Mouse (Mus musculus) C2C12 (cell line): ENCODE data around the gene Psmd7. TPM values are rescaled to one million over a fixed set of nuclear protein-coding genes. Genes with fewer than 3 reads are reported as not detected.
A peak's percentile ranks its signal among the peaks of the same experiment; 100 is the strongest.
"Not testable (repeated sequence)": the region's sequence is repeated elsewhere in the genome, so short reads cannot be mapped to it uniquely, and the experiment has no call there.

Experiments
- H3K27me3 ChIP-seq: one replicate; pipeline ENCODE4 v1.6.1; 2011; ENCODE audit not compliant: control insufficient read depth, insufficient read depth, insufficient read length
- H3K36me3 ChIP-seq: one replicate; pipeline ENCODE4 v1.6.1; 2011; ENCODE audit not compliant: control insufficient read depth, insufficient read depth
- H3K4me3 ChIP-seq: one replicate; pipeline ENCODE4 v1.5.1; 2011; ENCODE audit warnings: mild to moderate bottlenecking, control low read depth; ENCODE audit not compliant: poor library complexity, insufficient read depth, severe bottlenecking
- H3K79me2 ChIP-seq: one replicate; pipeline ENCODE4 v1.6.1; 2011; ENCODE audit not compliant: control insufficient read depth, insufficient read depth
- H3K79me3 ChIP-seq: one replicate; pipeline ENCODE4 v1.6.1; 2011; ENCODE audit warnings: low read depth, control low read depth
- H3ac ChIP-seq: one replicate; pipeline ENCODE3; 2011; ENCODE audit warnings: low read depth; ENCODE audit not compliant: control insufficient read depth, insufficient read length
- CEBPB ChIP-seq: IDR thresholded peaks from one replicate; pipeline ENCODE4 v1.6.1; 2011; ENCODE audit warnings: low read depth, mild to moderate bottlenecking, control low read depth, moderate library complexity
- CTCF ChIP-seq: IDR thresholded peaks from one replicate; pipeline ENCODE4 v1.5.1; 2011; ENCODE audit not compliant: control insufficient read depth, insufficient read depth, insufficient read length
- FOSL1 ChIP-seq: IDR thresholded peaks from one replicate; pipeline ENCODE4 v1.8.0; 2011; ENCODE audit warnings: mild to moderate bottlenecking, low read length; ENCODE audit not compliant: poor library complexity, insufficient read depth, severe bottlenecking
- MAX ChIP-seq: IDR thresholded peaks from one replicate; pipeline ENCODE4 v1.6.1; 2011; ENCODE audit warnings: mild to moderate bottlenecking, control low read depth
- MYOD1 ChIP-seq: IDR thresholded peaks from one replicate; pipeline ENCODE4 v1.6.1; 2011; ENCODE audit warnings: low read depth; ENCODE audit not compliant: control insufficient read depth, insufficient read length
- MYOG ChIP-seq: IDR thresholded peaks from one replicate; pipeline ENCODE4 v1.6.1; 2011; ENCODE audit not compliant: control insufficient read depth, insufficient read length; ENCODE audit errors: extremely low read depth
- USF1 ChIP-seq: IDR thresholded peaks from one replicate; pipeline ENCODE4 v1.6.1; 2011; ENCODE audit warnings: low read depth, mild to moderate bottlenecking, control low read depth, moderate library complexity
- long read RNA-seq, 2 experiments: library from polyadenylated mRNA; unstranded; transcript quantifications; one replicate each; pipeline ENCODE4 v2.0.0; 2019 to 2020
- polyA plus RNA-seq: library from polyadenylated mRNA; unstranded; fragments of >200 nt; fragmentation: generic; extraction: Trizol; gene quantifications from one replicate; pipeline ENCODE4 v1.2.1, GENCODE M21; 2012; ENCODE audit warnings: missing spikeins

The Psmd7 gene
- 226 TPM for polyA plus RNA-seq
- long read RNA-seq, experiment 1, transcript Psmd7-201 (7 exons, 1,581 nt), result major isoform, 246 of 287 reads
- long read RNA-seq, experiment 1, partial matches to known transcripts, result 18 of 287 reads
- long read RNA-seq, experiment 1, other reads (novel, unspliced or antisense), result 21 of 287 reads
- long read RNA-seq, experiment 2, transcript Psmd7-201 (7 exons, 1,581 nt), result major isoform, 588 of 595 reads
- long read RNA-seq, experiment 2, partial matches to known transcripts, result 1 of 595 reads
- long read RNA-seq, experiment 2, other reads (novel, unspliced or antisense), result 6 of 595 reads

DNA sequence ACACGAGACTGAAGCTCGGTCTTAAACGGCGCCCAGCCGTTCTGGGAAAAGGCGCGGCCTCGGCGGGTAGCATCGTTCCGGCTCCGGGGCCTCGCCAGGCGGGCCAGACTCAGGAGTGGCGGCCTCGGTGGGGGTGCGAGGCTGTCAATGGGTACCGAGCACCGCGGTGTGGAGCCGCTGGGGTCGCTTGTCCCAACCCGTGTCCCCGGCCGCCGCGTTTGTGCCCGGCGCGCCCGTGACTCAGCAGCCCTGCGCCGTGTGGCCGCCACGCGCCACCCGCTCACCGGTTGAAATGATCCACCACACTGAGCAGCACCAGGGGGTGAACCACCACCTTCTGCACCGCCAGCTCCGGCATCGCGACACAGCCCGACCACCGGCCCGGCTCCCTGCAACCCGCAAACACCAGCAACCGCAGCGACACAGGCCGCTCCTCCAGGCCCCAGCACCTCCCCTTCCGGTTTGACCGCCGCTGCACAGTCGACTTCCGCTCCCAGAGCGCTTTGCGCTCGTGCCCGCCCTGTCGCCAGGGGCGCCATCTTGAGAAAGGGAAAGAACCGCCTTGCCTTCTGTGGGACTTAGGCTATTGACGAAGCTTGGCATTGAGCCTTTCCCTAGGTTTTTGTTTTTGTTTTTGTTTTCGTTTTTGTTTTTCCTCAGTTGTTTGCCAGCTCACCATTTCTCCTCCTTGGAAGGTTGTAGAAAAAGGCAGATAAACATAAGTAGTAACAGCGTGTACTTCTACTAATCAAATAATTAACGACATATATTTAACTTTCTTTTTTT is at the start of gene Psmd7:
Gene Psmd7 (minus strand): TSS at position 470 of the 786 bp plus-strand sequence.
- H3K27me3 ChIP-seq, result no peaks in the 10 kb centered on the region
- peak; percentile 63 for TF ChIP-seq MAX
- no peak for TF ChIP-seq USF1
- H3K79me3 ChIP-seq, result peaks cover 34% of the 10 kb centered on the region
- H3K4me3 ChIP-seq, result peak within 1 kb of the TSS; percentile 98
- H3K79me2 ChIP-seq, result peaks cover 52% of the 10 kb centered on the region
- H3K36me3 ChIP-seq, result peaks cover 35% of the 10 kb centered on the region
- H3ac ChIP-seq, result peak within 1 kb of the TSS; percentile 99

DNA sequence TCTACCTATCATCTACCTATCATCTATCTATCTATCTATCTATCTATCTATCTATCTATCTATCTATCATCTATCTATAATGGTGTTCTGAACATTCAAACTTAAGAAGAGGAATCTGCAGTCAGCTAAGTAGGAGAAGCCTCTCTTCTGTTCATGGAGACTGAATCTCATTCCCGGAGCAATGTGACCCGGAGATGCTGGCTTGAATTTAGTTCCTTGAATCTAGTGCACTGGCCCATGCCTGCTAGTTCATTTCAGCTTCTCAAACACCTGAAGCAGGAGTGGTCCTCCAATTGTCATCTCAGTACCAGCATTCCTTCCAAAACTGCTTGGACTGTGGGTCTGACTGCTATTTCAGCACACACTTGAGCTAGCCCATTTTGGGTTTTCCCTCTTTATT is 45.5 kb upstream of the Psmd7 start:
- Histone ChIP-seq H3K79me2 (no peaks in the 10 kb centered on the region), H3K27me3 (no peaks in the 10 kb centered on the region), H3K79me3 (no peaks in the 10 kb centered on the region), H3ac (no peak overlapping the region), H3K4me3 (no peak overlapping the region), H3K36me3 (no peaks in the 10 kb centered on the region)
- TF ChIP-seq MYOG, result no peak
- no peak for TF ChIP-seq USF1
- TF ChIP-seq FOSL1, result no peak
- TF ChIP-seq MAX, result no peak
- TF ChIP-seq CTCF, result no peak
- no peak for TF ChIP-seq CEBPB
- TF ChIP-seq MYOD1, result no peak

DNA sequence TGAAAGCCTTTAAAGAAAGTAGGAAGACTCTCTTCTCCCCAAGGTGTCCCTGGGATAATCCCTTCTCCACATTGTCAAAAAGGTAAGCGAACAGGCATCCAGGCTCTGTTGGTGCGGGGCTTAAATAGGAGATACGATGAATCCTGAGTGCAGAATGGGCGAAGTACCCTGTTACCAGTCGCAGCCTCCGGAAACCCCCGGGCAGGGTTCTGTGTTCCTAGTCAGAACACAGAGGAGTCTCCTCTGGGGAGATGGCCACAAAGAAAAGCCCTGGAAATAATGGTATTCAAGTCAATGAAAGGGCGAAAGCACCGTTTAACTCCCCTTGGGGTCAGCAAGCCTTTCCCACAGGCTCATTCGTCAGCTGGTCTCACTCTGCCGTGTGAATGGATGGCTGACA is 41.4 kb upstream of the Psmd7 start:
- no peak overlapping the region for H3K4me3 ChIP-seq
- no peaks in the 10 kb centered on the region for H3K36me3 ChIP-seq
- H3K79me2 ChIP-seq, result no peaks in the 10 kb centered on the region
- H3K27me3 ChIP-seq, result no peaks in the 10 kb centered on the region
- no peak overlapping the region for H3ac ChIP-seq
- TF ChIP-seq FOSL1, result no peak
- TF ChIP-seq MYOD1, result no peak
- no peaks in the 10 kb centered on the region for H3K79me3 ChIP-seq

DNA sequence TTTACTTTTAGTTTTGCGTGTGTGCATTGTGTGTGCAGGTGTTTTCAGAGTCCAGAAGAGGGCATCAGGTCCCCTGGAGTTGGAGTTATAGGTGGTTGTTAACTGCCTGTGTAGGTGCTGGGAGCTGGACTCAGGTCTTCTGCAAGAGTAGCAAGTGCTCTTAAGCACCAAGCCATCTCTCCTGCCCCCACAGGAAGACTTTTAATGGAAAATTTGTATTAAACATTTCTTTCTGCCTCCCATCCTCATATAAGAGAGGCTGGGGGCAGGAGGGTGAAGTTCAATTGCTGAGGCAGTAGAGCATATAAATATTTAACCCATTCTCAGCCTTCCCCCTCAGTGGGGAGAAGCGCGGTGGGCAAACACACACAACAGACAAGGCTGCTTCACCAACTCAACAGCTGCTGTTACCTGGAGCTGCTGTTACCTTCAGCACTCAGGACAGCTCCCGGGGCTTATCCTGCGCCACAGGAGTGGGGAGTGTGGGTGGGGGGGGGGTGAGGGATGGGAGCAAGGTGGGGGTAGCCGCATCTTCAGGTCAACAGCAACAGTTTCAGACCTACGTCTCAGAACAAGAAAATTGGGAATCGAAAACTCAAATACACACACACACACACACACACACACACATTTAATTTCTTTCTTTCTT is 40.4 kb upstream of the Psmd7 start:
- Histone ChIP-seq H3K36me3 (no peaks in the 10 kb centered on the region), H3ac (no peak overlapping the region), H3K4me3 (no peak overlapping the region), H3K79me2 (no peaks in the 10 kb centered on the region), H3K79me3 (no peaks in the 10 kb centered on the region), H3K27me3 (no peaks in the 10 kb centered on the region)
- no peak for TF ChIP-seq MYOG
- TF ChIP-seq USF1, result no peak
- no peak for TF ChIP-seq FOSL1
- no peak for TF ChIP-seq CTCF
- TF ChIP-seq MYOD1, result no peak
- no peak for TF ChIP-seq MAX
- TF ChIP-seq CEBPB, result no peak

DNA sequence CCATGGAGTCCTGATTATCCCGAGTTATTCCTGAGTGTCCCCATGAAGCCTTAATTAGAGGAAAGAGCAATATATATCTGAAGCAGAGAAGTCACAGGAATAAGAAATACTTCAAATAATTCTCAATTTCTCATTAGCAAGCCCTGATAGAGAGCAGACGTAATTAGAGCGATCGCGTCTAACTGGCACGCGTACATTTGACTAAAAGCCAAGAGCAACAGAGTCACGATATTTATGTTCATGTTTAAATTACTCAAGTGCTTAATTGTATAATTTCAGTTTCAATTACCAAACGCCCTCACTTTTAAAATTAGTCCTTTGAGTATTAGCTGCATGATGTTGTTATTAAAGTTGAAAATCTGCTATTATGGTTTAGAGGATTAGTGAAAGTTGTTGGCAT is 39.6 kb upstream of the Psmd7 start:
- Histone ChIP-seq H3K79me2 (no peaks in the 10 kb centered on the region), H3K4me3 (no peak overlapping the region), H3ac (no peak overlapping the region), H3K27me3 (no peaks in the 10 kb centered on the region), H3K79me3 (no peaks in the 10 kb centered on the region), H3K36me3 (no peaks in the 10 kb centered on the region)
- TF ChIP-seq CEBPB, result no peak
- TF ChIP-seq CTCF, result no peak
- TF ChIP-seq MAX, result no peak
- no peak for TF ChIP-seq USF1
- no peak for TF ChIP-seq FOSL1
- no peak for TF ChIP-seq MYOD1
- no peak for TF ChIP-seq MYOG

DNA sequence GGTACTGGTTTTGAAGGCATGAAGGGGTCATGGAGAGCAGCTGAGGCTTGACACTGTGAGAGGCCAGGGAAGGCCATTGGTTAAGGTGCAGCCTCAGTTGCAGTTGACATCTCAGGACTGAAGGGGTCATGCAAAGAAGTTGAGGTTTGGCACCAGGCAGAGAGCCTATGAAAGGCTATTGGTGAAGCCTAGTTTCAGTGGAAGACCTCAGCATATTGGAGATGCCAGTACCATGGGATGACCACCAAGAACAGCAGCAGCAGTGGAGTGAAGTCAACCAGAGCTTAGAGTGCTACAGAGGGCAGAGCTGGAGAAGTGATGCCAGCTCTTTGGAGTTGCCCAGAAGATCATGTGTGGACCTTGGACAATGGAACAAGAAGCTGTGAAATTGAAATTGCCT is 36.0 kb upstream of the Psmd7 start:
- H3K27me3 ChIP-seq, H3K4me3 ChIP-seq, H3K36me3 ChIP-seq, H3K79me2 ChIP-seq, H3K79me3 ChIP-seq, H3ac ChIP-seq: not testable (repeated sequence)
